Mouse (Mus musculus): ENCODE results near the gene Edem1.
"Not testable (repeated sequence)": the region's sequence is repeated elsewhere in the genome, so short reads cannot be mapped to it uniquely, and the experiment has no call there.

The Edem1 gene

DNA sequence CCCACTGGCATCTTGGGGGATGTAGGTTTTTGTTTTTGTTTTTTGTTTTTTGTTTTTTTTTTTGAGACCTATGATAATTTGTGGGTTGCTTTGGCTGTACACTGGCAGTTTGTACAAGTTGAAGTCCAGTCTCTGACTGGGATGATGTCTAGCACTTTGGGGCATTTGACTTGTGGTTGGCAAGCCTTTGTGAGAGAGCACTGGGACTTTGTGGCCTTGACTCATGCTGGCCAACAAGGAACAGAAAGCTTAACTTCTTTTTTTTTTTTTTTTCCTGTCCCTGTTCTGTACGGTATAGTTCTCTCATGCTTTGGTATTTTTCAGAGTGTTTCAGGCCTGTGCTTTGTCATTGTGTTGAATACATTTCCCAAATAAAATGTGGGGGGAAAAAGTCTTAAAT lies 3.7 kb downstream of the Edem1 start:
- no peak for DNase-seq

DNA sequence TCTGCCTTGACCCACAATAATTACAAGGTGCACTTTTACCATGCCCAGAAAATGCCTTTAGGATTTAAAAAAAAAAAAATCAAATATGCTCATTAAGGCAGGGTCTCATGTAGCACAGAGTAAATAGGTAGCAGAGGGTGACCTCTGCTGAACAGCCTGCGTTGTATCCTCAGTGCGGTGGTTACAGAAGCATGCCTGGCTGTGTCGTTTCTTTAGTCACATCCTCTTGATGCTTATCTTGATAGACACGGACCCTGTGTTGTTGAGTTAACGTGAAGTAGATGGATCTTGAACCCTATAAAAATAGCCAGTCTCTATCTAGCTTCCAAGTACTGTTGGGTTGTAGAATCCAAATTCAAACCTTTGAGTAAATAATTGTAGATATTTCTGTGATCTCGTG lies 4.5 kb downstream of the Edem1 start:
- no peak for DNase-seq

DNA sequence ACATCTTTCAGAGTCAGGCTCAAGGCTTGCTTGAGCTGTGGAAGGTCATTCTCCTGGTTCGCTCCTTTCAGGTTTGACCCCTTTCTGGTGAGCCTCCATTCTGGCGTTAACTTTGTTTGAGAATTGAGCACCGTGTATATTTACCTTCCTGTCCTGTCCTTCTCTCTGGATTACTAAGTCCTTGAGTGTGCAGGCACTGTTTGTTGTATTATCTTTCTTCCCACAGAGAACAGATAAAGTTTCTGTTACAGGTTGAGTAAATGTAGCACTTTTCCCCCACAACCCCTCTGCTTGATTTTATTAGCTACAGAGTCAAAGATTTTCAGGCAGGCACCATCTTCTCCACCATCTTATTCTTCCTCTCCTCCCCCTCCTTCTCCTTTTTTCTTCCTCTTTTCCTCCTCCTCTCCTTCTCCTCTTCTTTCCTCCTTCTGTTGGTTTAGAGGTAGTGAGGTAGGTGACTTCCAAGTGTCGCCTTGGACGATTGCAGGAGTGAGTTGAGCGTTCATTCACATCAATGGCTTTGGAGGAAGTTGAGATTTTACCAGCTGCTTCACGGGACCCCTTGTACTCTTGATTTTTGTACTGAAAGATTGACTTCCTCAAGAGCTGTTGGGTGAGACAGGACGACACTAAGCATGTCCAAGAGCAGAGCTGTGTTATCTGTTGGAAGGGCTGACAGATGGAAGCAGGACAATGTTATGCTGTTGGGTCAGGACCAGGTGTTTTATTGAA lies 5.7 kb downstream of the Edem1 start:
- DNase-seq = no peak

DNA sequence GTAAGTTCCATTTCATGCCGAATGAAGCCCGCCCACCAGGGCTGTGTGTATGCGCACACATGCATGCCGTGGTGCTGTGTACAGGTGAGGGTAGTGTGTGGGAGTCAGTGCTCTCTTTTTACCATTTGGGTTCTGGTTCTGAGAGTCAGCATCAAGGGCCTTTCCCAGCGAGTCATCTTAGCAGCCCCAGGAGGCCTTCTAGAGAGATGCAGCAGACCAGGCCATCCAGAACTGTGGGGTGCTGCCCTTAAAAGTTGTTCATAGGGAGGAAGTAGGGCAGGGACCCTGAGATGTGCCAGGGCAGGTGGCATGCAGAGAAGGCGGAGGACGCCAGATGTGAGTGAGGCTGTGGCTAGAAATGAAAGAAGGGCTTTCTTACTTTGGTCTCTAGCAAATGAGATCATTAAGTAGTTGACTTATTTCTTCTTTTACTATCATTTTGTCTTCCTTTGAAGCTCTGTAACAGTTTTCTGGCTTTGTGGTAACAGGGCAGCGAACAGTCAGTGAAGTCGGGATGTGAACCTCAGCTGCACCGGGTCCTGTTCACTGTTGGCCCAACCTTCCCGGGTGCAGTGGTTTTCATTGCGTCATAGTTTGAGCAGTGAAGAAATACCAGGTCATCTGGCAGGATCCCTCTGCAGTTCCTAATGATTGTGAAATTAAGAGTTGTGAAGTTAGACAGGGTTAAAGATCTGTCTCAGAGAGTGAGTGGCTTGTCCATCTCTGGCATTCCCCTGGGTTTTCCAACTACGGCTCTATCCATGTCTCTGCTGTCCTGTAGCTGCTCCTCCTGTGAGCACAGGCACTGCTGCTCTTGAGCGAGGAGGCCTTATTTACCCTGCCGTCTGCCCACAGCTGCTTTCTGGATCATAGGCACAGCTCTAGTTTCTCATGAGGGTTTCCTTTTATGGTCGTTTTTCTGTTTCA lies 7.6 kb downstream of the Edem1 start:
- DNase-seq = no peak

DNA sequence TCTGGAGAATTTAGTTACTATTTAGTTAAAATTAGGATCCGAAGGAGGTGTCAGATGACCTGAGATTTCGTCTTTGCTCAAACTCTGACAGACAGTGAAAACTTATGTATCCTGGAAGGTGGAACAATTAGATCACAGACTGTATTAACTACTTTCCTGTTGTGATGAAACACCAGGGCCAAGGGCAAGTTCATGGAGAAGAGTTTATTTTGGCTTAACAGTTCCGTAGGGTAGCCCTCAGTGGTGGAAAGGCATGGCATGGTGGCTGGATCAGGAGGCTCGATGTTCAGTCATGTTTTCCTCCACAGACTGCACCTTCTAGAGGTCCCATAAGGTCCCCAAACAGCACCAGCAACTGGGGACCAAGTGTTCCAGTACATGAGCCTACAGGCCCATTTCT lies 8.6 kb downstream of the Edem1 start:
- no peak for DNase-seq

DNA sequence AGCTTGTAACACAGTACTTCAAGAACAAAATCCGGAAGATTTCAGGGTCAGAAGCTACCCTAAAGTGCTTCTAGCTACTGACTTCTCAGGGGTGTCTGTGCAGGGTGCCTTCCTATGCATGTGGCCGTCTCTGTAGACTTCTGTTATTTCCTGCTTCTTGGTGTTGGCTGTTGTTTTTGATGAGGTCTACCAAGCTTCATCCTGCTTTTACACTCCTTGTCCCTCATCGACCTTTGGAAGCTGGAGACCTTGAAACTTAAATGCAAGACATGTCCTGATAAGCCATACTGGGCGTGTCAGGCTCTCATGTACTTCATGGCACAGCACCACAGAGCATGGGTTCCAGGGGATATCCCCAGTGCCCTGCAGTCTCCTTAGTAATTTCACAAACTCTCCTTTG lies 9.5 kb downstream of the Edem1 start:
- no peak for DNase-seq

DNA sequence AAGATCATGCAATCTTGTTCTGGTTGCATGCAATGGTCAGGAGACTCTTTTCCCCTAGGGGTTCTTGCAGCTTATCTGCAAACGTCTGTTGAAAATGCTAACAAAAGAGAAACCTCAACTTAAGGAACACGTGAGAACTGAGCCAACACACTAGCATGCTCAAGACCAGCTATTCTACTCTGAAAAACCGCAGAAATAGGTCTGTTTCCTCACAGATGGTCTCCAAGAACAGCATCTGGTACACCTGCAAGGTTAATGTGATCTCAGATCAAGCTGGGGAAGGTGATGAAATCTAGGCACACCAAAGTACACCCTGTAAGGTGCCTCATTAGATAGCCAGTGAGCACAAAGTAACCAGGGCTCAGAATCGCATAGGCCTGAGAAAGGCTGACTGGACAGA lies 11.0 kb downstream of the Edem1 start:
- no peak for DNase-seq

DNA sequence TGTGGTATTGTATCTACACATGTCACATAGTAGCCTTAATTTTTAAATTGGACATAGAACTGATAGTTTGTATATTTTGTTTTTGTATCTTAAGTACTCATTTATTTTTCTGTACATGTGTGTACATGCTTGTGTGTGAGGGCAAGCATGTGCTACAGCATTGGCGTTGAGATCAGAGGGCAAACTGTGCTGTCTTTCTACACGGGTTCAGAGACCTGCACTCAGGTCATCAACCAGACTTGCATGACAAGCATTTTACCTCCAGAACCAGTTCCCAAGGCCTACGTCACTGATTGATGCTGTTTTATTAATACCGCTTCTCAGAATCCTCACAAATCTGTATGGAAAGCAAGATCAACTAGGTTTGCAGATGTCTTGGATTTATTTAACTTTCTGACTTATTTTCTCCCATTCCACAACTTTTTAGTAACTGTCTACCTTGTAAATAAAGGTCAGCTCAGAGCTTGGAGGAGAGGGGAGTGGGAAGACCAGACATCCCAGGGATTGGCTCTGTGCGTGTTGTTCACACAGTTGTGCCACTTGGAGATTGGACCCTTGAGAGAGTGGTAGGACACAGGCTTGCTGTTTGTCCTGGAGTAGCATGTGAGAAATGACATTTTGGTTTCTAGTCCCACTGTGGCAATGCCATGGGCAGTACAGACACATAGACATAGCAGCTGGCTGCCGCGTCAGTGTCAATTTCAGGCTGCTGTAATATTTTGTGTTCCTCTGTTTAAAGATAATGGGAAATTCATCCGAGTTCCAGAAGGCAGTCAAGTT lies 12.6 kb downstream of the Edem1 start:
- DNase-seq = no peak

DNA sequence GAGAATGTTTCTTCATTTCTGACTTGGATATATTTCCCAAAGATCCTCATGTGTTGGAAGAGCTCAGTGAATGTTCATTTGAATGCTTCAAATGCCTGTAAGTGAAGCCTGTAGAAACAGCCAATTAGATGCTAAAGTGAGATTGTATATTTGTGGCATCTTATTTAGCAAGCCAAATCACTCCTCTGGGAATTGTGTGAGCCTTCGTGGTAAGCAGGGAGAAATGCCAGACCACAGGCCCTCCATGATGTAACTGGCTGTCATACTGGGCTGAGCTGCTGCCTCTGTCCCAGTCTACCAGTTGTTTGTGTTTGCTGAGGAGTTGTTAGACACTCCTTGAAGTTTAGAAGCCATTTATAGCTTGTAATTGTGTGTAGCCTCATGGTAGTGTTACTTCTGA lies 15.2 kb downstream of the Edem1 start:
- no peak for DNase-seq

DNA sequence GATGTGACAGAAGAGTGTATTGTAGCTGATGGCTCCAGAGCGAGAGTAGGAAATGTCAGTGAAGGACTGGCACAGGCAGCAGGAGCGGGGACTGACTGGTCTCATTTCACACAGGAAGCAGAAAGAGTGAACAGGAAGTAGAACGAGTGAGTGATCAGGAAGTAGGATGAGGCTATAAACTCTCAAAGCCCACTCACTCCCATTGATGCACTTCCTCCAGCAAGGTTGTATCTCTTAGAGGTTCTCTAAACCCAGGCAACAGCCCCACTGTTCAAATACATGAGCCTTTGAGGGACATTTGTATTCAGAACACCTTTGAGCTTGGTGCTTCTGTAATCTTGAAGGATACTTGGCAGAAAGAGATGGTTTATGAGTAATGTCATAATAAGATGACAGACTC lies 15.7 kb downstream of the Edem1 start:
- no peak for DNase-seq

DNA sequence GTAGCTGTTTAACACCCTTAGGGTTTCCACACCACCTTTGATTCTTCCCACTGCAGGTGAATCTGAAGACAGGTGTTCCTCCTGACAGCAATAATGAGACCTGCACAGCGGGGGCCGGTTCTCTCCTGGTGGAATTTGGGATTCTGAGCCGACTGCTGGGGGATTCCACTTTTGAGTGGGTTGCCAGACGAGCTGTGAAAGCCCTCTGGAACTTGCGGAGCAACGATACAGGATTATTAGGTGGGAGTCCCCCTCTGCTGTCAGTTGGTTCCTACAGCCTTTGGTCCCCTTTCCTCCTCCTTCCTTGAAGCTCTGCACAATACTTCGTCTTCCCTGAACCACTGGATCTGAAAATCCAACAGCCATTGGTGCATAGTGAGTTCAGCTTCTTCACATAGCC lies 16.3 kb downstream of the Edem1 start:
- no peak for DNase-seq

DNA sequence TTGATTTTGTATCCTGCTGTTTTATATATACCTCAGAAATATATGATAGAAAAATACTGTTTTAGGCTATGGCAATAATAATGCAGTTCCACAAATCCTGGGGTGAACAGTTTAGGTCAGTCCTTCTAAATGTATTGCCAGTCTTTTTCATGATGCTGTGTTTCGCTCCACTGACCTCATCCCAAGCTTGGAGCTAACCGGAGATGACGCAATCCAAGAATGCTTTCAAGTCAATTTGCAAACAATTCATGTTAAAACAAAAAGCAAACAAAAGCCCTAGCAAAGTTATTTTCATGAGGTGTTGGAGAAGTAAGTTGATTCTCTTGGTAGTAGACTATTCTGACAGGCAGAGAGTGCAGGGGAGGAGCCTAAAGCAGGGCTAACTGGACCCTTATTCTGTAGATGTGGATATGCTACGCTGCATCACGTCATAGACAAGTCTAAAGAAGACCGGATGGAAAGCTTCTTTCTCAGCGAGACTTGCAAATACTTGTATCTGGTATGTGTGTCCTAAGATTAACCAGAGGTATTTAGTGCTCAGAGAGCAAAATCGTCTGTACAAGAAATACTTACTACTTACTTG lies 23.7 kb downstream of the Edem1 start:
- no peak for DNase-seq

DNA sequence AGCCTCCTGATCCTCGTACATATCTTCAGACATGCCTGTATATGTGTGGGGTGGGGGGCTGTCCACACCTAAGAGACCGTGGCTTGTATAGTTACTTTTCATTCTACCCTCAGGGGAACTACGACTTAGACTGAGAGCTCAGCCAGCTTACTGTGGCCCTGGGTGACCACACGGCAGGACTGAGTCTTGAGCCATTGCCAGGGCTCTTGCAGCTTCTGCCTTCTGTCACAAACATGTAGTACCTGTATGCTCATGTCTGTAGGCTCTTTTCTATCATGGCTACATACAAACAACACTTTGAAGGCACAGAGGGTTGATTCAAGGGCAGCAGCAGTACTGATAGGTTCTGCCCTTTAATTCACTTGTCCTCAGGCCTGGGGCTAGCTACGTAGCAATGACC lies 24.5 kb downstream of the Edem1 start:
- peak; percentile 20 for DNase-seq

DNA sequence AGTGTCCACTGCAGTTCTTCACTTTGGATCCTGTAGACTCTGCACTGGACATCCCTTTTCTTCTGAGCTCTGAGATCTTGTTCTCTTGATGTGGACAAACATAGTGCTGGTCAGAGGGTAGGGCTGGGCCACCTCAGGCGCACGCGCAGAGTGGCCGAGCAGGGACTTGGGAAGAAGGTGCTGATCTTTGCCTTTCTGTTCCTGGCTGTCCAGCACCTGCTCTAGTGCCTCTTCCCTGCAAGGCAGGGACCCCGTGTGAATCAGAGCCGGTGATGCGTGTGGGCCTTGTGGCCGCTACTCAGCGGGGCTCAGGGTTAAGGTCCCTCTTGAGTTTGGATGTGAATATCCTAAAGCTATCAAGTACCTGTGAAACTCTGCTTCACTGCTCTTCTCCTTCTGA lies 30.1 kb downstream of the Edem1 start:
- no peak for DNase-seq

DNA sequence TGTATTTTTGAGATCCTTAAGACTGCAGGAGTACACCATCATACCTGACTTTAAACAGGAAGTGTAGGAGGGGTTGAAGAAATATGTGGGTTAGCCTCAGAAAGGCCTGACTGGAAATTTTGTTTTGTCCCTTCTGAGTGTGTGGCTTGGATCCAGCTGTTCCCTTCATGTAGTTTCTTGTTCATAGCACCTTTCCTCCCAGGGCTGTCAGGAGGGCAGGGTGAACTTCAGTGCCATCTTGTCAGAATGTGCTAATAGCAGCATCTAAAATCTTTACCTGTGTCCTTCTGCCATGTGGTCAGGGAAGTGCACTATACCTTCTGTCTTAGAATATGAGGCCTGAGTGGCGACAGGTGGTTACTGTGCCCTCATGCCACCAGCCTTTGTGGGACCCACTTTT lies 32.8 kb downstream of the Edem1 start:
- DNase-seq = no peak

DNA sequence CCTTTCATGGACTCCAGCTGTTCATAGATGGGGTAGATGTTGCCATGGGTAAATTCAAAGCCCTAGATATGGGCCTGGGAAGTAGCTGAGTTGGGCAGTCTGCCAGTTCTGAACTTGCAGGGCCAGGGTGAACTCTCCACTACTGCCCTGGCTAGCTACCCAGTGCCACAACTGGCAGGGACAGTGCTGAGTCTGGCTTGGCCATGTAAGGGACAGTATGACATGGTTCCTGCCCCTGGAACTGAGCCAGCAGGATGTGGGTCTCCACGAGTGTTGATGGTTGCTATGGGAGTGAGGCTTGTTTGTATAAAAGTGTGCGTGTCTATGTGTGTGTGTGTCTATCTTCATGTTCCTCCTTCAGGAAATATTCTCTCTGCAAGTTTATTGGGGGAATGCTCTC lies 34.1 kb downstream of the Edem1 start:
- DNase-seq = peak; percentile 7

DNA sequence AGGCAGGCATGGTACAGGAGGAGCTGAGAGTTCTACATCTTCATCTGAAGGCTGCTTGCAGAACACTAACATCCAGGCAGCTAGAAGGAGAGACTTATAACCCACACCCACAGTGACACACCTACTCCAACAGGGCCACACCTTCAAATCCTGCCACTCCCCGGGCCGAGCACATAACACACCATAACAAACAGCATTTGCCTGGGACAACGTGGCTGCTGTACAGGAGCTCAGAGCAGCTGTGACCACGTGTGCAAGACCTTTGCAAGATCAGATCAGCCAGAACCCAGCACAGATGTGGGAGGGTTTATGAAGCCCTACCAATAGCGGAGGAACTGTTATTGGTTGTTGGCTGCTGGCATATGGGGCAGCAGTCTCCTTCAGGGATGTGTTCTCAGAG lies 37.9 kb downstream of the Edem1 start:
- no peak for DNase-seq

DNA sequence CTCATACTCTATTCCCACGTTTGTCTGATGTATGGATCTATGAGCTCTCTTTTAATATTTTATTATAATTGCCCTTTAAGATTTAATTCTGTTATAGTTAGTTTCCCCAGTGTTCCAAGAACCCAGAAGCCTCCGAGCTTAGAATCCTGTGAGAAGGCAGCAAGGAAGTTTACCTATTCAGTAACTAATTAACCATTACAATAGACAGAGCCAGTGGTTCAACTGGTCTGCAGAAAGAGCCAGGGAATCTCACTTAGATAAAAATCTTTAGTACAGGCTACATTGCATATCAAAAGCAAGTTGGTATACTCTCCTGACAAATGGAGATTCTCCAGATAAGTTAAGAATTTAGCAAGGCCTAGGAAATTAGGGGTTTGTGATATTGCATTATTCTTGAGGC lies 40.6 kb downstream of the Edem1 start:
- DNase-seq = not testable (repeated sequence)

DNA sequence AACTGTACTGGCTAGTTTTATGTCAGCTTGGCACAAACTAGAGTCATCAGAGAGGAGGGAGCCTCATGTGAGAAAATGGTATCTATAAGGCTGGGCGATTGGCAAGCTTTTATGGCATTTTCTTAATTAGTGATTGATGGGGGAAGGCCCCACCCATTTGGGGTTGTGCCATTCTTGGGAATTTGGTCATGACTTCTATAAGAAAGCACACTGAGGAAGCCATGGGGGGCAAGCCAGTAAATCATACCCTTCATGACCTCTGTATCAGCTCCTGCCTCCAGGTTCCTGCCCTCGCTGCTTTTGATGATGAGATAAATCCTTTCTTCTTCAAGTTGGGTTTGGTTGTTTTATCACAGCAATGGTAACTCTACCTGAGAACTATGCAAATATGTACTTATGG lies 42.0 kb downstream of the Edem1 start:
- no peak for DNase-seq

DNA sequence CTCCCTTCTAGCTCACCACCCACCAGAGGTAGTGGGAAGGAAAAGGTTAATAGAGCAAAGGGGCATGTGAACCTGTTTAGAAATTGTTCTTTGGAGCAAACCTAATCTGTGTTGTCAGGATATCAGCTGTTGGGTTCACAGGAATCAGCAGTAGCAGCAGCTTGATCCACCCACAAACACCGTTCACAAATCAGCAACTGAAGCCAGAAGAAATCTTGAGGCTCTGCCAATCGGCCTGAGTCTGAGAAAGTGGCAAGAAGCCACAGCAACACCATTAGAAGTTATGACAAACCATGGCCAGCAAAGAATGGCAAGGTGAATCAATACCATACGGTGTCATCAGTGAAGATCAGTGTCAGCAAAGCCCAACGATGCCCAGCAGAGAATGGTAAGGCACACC lies 42.8 kb downstream of the Edem1 start:
- no peak for DNase-seq

DNA sequence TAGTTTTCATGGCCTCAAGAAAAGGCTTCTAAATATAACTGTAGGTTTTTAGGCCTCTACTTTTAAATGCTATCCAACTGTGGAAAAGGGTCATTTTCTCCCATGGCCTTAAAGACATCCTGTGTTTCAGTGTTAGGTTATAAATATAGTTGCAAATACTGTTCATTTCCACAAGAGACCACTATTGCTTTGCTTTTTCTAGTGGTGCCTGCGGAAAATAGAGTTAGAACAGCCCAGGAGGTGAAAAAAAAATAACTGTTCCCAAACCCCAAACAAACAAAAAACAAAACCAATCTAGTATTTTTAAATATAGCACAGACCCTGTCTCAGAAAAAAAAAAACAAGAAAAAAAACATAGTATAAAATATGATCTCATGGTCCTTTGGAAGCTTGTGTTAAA lies 46.9 kb downstream of the Edem1 start:
- no peak for DNase-seq

DNA sequence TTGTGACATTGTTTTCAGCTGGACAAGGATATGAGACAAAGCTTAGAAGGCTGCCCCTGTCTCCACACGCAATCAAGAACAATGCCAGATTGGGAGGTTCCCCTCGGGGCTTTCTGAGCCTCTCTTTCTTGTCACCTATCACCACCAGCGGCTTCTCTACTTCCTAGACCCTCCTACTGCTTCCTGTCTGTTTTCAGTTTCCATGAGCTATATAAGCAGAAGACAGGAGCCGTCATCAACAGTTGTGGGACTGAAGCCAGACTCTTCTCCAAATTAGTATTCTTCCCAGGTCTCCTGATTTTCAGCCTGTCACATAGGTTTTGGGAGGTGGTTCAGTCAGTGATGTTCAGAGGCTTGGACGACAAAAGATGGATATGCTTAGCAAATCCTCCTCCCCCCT lies 47.6 kb downstream of the Edem1 start:
- DNase-seq = no peak

DNA sequence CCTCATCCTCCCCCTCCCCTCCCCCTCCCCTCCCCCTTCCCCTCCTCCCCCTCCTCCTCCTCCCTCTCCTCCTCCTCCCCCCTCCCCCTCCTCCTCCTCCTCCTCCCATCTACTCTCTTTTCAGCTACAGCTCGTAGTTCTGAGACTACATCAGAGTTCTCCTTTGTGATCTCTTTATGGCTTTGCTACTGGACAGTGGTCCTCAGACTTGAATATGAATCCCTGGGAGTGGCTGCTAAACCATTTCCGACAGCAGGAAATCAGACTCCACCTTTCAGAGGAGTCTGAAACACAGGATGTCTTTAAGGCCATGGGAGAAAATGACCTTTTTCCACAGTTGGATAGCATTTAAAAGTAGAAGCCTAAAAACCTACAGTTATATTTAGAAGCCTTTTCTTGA lies 48.0 kb downstream of the Edem1 start:
- DNase-seq = no peak

All from cerebellum, adult 9-11 months (tissue).